Mouse (Mus musculus) left cerebral cortex, postnatal 4 days (tissue): ENCODE measurements around the gene Astn1. TPM values are rescaled to one million over a fixed set of nuclear protein-coding genes. Genes with fewer than 3 reads are reported as not detected.

Experiments
- DNase-seq: peaks from one replicate; pipeline ENCODE4 v3.0.0-alpha.2; 2022
- intact Hi-C: fragments of 180-260 bp; cut with DNase I; formaldehyde crosslinking; loops from one replicate; pipeline ENCODE4 v1.15.1; 2025
- total RNA-seq, 2 experiments: library from RNA; stranded (reverse); gene quantifications; 2 replicates each; pipeline ENCODE4 v1.2.3; 2021

Gene Astn1
- total RNA-seq, 2 experiments from 2014 or later, result 166 to 167 TPM

DNA sequence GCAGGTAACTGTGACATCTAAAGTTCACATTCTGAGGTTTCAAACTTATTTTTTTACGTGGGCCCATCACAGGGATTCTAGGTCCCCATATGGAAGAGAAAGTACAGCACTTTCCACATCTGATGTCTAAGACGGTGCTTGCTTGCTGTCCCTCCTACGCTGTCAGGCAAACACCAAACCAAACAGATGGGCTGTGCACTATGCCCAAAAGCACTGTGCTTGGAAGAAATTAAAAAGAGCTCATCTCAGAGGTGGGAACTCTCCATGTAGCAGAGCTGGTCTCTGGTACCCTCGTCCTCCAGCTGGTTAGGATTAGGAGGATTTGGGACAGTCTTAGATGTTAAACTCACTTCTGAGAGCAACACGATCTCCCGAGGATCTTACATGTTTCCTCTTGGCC lies 150.6 kb downstream of the Astn1 start:
- no peak for DNase-seq
- intact Hi-C loops, result loop anchor here (10.0 kb wide), 1 partner anchor 768 kb away; no protein-coding TSS in a partner anchor

DNA sequence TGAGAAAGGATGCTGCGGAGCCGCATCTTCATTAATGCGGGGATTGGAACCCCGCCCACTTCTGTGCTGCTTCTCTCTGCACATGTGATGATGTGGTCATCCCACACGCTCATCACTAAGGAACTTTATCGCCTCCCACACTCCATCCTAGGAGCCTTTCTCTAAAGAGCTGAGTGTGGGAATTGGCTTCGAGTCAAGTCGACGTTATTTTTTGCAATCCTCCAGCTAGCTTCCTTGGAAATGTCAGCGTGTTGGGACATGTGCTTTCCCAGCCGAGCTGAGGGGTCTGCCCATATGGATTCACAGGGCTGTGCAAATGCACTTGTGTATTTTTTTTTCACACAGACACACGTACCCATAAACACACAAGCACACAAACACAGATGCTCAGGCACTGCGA lies 151.5 kb downstream of the Astn1 start:
- intact Hi-C loops, result loop anchor here (10.0 kb wide), 1 partner anchor 769 kb away; no protein-coding TSS in a partner anchor
- no peak for DNase-seq

DNA sequence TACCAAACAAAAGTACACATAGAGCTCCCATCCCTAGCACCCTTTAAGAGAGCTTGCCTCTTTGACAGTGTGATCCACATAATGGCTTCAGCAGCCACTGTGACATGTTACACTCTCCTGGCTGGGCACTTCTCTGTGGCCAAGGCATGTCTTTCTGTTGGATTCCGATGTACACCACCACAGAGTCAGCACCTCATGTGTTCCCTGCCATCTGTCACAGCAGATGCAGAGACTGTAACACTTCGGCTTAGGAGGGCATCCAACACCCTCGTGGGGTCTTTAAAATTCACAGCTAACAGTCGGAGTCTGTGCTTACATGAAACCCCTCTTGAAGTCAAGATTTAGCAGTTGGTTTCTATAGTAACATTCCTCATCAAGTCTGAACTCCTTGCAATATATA lies 154.5 kb downstream of the Astn1 start:
- intact Hi-C loops, result loop anchor here (10.0 kb wide), 1 partner anchor 772 kb away; no protein-coding TSS in a partner anchor
- DNase-seq, result peak; percentile 36

DNA sequence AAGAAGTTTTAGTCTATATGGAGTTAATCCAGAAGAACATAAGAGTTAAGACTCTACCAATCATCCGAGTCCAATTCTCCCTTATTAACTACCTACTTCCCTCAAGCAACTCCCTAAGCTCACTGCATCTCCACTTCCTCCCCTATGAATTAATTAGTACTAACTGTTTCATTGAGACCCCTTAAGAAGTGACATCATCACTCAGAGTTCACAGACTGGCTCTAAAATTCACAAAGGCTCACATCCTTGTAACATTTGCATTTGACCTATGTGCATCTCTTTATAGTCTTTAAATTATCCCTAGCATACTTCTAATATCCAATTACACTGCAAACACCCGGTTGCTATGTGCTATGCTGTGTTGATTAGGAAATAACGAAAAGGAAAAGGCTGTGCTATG lies 174.1 kb downstream of the Astn1 start:
- intact Hi-C loops, result no loop called here
- no peak for DNase-seq

DNA sequence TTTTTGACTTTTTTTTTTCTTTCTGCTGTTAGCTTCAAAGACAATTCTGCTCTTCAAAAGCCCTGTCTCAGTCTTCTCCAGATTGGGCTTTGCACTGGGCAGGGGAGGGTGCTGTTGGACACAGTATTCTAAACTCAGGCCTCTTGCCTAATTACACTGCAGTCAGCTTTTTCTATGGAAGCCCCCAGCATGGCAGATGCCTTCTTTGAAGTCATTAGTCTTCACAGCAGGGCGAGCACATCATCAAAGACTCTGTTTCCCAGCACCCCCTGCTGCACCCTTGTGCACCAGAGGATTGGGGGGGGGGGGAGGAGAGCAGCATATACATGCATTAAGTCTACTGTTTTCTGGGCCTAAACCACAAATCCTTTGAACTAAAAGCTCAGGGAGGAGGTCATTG lies 174.8 kb downstream of the Astn1 start:
- intact Hi-C loops, result no loop called here
- peak; percentile 20 for DNase-seq

DNA sequence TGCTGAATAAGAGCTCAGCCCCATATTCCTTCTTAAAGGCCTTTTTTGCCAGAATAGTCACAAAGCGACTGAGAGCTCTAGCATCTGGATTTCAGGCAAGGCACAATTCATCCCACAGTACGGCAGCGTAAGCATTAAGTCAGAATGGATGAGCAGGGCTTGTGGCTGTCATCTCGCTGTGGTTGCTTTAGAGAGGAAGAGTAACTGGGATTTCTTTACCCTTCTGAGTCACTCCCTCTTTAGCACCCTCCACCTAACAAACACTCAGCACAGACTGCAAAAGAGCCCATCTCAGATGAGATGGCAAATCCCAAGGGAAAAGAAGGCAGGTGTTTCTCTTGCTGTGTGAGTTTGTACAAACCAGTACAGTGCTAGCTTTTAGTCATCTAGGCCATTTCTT lies 183.0 kb downstream of the Astn1 start:
- DNase-seq, result no peak
- intact Hi-C loops, result no loop called here

DNA sequence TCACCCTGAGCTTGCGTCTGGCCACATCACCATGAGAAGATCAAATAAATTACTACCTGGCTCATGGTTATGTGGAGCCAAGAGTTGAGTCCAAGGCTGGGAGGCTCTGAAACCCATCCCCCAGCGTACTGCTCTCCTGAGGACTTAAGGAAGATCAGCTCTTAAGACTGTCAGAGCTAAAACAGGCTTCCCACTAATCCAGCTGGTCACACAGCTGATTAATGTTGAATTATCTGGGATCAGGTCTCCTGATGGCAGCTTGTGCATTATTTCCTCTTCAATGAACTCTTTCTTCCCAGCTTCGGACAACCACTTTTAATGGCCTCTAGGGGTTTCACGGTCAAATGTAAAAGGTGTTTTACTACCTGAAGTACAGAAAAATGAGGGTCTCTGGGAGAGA lies 184.4 kb downstream of the Astn1 start:
- no peak for DNase-seq
- intact Hi-C loops, result no loop called here

DNA sequence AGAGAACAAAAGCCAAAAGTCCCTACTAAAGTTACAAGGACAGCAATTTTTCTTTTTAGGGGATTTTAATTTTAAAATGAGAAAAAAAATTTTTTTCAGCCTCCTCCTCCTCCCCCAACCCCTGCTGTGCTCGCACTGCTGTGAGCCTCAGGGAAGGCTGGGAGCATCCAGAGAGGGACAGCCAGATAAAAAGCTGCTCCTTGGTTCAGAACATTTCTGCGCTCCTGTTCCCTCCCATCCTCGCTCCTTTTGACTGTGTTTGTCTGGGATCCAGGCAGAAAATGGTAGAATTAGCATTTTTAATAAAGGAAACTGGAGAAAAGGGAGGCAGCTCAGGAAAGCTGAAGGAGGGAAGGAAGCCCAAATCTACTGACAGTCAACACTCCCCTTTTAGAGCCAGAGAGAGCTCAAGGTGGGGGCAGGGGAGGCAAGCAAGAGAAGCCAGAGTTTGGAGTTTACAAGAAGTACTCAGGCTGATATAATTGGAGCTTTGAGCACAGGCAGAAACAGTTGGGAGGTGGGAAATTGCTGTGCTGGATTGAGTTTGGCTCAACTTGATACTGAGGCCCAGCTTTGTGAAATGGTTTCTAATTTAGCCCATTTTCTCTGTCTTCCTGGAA lies 185.6 kb downstream of the Astn1 start:
- intact Hi-C loops, result no loop called here
- peak; percentile 38 for DNase-seq

DNA sequence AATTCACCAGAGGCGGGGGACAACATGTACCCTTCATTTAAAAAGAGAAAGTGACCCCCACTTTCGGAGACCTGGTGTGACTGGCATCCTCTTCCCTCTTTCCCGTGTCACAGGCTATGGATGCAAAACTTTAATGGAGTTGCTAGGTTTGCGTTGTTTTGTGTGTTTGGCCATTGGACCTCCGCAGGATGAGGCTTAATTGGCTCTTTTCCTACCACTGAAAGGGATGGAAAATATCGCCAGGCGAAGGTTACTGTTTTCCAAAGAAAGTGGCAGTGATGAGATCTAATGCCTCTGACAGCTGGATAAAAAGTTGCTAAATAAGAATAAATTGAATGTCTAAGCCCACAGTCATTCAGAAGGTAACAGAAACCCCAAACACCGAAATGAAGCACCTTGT lies 186.2 kb downstream of the Astn1 start:
- intact Hi-C loops, result no loop called here

DNA sequence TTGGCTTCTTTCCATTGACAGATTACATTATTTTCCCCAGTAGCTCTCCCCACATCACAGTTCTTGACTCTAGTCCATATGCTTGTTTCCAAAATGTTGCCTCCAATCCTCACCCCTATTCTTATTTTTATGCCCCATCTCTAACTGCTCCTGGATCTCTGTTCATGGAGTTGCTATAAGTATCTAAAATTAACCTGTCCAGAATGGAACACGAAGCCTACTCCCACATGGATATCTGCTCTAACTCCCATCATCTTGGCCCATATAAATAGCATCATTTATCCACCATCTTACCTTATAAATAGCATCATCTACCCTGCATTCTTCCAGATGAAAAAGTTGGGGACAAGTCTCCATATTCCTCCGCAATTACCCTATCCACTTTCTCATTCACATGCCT lies 187.5 kb downstream of the Astn1 start:
- intact Hi-C loops, result no loop called here
- no peak for DNase-seq

More for the DNA sequence above, 186.2 kb downstream of the Astn1 start:
- DNase-seq, result no peak

DNA sequence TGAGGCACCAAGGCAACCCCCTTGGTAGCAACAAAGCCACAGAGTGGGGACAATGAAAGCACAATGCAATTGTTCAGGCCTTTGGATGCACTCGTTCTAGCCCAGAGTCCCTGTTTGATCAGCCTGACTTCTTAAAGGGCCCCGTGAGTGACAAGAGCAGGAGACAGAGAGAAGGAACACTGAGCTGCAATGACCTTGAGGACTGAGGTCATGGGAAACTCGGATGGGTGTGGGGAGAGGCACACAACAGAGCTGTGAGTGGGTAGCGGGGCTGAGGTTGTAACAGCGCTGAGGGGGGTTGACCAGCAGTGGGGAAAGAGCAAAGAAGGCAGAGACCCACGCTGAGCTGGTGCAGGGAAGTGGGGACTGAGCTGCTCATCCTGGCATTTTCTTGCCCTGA lies 189.9 kb downstream of the Astn1 start:
- intact Hi-C loops, result no loop called here
- DNase-seq, result no peak

DNA sequence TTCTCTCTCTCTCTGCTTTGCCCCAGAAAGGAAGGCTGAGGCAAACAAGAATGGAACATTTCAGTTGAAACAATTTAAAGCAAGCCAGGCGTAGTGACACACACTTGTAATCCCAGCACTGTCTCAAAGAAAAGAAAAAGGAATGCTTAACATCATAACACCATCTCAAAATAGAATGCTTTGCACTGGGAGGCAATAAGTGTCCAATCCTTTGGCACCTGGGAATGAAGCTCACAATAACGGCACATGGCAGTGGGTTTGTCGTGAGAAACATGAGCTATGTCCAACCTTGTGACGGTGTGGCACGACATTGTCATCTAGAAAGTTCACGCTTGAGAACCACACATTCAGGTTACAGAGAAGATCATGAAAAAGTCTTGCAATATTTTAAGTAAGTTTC lies 191.3 kb downstream of the Astn1 start:
- DNase-seq, result no peak
- intact Hi-C loops, result no loop called here

DNA sequence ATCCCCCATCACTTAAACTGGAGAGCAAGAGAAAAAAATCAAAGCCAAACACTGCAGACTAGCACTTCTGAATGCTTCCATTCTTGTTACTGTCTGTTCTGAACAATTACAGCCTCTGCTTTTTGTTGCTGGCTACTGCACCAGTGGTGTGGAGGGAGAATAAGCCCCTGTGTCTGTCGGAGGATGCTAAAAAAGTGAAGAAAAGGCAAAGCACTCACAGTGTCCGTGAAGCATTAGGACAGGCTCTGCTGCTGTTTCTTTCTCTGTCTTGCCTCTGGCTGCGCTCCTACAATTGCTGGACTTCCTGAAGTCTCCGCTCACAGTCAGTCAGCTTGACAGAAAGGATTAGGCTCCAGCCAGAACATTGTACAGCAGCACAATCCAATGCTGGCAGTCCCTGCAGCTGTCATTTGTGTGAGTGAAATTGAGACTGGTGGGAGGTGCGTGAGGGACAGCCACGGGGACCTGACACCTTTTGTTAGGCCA lies 192.0 kb downstream of the Astn1 start:
- intact Hi-C loops, result no loop called here
- peak; percentile 13 for DNase-seq

DNA sequence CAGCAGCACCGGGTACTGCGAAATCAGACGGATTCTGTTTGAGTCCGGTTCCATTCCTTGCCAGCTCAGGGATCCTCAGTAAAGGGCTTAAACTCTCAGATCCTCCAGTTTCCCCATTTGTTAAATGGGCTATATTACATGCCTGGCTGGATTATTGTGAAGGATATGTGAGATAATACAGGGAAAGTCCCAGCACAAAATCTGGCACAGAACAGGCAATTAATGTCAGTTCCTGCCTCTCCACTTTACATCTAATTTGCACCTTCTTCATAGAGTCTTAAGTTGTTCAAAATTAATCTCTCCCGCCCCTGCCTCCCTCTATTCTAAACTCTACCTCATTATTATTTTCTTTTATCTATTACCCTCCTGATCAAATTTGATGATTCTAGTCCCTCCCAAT lies 211.1 kb downstream of the Astn1 start:
- DNase-seq, result no peak
- intact Hi-C loops, result no loop called here

DNA sequence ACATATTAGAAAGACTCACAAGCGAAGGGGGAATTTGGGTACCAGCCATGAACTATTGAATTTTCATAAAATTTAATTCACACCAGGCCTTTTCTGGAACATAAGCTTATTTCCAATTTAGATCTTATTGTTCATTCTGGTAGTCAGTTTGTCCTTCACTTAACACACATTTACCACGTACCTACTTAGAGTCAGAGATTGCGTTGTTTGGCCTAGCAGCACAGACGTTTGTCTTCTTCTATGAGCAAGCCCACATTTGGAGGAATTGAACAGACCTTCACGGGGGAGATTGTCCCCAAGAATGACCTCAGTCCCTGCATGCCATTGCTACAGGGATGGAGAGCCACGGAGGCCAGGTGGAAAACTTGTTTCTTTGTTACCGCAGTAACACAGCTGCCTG lies 211.5 kb downstream of the Astn1 start:
- DNase-seq, result no peak
- intact Hi-C loops, result no loop called here

DNA sequence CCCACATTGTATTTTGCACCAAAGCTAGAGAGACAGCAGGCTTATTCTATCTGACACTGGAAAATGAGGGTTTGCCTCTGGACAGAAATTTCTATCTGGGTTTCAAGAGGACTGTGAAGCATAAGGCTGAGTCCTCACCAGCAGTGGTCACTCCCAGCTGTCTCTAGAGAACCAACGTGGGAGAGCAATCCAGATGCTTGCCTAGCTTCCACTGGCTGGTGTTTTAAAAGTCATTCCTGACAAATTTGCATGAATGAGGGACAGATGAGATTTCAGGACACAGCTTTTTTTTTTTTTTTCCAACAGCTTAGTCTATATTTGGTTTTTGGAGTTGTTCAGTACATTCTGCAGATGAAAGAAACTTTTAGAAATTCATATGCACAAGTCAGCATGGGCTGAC lies 213.9 kb downstream of the Astn1 start:
- intact Hi-C loops, result no loop called here
- DNase-seq, result no peak

DNA sequence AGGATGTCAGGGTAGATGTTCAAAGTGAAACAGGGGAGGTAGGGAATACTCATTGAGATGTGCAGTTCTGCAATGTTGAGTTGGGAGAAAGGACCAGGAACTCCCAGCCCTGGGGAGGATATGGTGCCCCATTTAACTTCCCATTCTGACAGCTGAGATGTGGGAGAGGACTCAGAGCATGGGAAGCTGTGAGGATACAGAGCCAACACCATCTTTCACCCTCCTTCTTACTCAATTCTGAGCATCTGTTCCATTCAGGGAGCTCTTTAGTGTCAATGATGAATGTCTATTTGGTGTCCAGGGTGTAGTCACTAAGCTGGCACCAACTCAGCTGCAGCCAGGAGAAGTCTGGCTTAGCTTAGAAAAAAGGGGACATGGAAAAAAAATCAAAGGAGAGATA lies 219.7 kb downstream of the Astn1 start:
- intact Hi-C loops, result no loop called here
- DNase-seq, result no peak

DNA sequence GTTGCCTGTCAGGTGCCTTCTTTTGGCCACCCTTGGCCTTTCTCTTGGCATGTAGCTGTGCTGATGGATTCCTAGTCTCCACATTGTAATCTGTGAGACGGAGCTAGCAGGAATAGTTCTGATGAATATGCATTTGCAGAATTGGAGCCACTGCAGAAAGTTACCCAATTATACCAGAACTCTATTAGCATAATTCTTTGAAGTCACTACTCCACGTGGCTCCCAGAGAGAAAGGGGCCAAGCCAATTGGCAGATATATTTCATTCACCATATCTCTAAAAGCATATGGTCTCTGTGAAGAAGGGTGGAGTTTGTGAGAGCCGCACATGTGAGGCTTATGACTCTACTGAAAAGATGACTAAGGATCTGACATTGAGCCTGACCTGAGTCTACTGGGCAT lies 226.8 kb downstream of the Astn1 start:
- DNase-seq, result no peak
- intact Hi-C loops, result no loop called here

DNA sequence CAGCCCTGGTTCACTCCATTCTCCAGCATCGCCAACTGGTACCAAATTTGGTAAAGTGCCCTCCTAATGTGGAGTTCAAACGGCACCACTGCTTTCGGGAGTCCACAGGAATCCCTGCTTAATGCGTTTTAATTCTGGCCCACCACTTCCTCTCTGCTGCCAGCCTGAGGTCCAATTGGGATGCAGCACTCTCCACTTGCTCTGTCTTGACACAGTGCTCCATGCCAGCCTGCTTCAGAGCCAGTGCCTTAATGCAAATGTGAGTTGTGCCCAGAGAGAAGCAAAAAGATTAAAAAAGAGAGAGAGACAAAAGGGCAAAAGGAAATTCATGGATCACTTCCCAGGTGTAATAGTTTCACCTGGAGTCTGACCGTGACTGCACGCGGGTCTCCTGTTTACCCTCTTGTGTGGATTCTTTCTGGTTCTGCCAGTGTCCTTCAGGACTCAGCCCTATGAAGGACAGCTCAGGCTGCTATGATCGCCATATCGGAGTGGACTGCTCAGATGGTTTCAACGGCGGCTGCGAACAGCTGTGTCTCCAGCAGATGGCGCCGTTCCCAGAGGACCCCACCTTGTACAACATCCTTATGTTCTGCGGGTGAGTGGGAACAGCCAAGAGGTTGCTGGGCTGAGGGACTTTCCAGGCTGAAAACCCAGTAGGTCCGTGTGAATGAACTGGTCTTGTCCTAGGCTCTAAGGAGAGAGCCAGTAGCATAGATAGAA lies 234.8 kb downstream of the Astn1 start:
- peak; percentile 69 for DNase-seq
- intact Hi-C loops, result no loop called here

DNA sequence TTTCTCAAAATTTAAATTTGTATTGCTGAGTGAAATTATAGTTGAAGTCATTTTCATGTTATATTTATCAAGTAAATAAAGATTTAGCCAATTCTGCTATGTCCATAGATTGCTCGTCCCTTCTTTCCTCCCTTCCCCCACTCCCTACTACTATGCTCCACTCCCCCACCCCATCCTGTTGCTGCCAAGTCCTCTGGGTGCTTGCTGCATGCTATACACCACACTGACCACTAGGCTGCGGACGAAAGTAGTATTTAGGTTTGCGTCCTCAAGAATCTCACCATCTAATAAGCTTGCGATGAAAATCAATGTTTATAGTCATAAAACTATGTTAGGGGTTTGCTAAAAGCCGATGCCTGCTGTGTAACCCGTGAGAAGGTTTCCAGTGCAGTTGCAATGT lies 235.9 kb downstream of the Astn1 start:
- DNase-seq, result no peak
- intact Hi-C loops, result no loop called here

DNA sequence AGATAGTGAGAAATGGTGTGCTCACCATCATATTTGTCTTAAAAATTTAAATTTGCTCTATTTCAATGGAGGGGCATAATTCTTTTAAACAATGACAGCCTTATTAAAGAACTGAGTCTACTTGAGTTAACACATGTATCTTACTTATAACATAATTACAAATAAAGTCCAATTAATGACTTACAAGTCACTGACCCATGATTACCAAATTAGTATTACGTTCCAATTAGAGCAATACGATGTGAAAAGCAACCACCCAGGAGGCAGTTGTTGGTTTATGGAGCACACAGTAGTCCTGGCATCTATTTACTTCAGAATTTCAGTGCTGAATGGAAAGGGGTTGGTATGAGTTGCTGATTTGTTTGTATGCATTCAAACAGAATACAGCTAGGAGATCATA lies 237.4 kb downstream of the Astn1 start:
- DNase-seq, result no peak
- intact Hi-C loops, result no loop called here

DNA sequence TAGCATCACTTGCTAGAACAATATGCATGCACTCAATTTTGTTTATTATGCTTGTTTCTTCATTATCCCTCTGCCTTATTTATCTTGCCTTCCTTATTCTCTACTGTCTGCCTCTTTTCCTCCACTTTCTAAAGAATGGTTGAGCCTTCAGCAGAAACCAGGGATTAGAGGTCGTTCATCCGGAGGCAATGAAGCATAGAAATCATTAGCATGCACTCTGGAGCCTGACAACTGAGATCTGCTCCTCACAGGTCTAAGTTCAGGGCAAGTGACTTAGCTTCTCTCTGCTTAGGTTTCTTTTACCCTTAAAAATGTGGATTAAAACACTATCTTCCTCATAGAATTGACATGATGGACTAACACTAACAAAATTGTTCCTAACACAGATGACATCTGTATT lies 241.0 kb downstream of the Astn1 start:
- intact Hi-C loops, result no loop called here
- DNase-seq, result no peak
